ENCODE assay signal across 15 mouse cellular contexts in genomic region chr19:16870501-16871191, GRCm38 (mm10). TPM values are rescaled to one million over a fixed set of nuclear protein-coding genes. Genes with fewer than 3 reads are reported as not detected.
DNase-seq lines count a peak whose midpoint lies in the region; ATAC-seq and TF ChIP-seq lines count a peak whose summit lies in the region.
"Had no signal": no experiment of that assay in that cellular context is flagged by ENCODE, and none has a peak within 500 bp of the region (broad histone marks: within the 10 kb centered on the region; RNA-seq: fewer than 3 reads in every experiment).

No protein-coding gene starts in this region.

- no peak for TF ChIP-seq EP300 in lung, postnatal 0 days (IDR thresholded peaks at IDR 0.05)

- ATAC-seq in hindbrain, embryonic 11.5 days (ENCODE audit: low FRiP score) = no peak
- ATAC-seq in hindbrain, postnatal 0 days = no peak
- ATAC-seq in hindbrain, embryonic 14.5 days (ENCODE audit: low FRiP score) = no peak
- ATAC-seq in lung, postnatal 0 days = no peak

- H3K4me3 ChIP-seq in hindbrain, embryonic 11.5 days (ENCODE audit: low read depth, low read length) = no peak overlapping the region
- H3K4me3 ChIP-seq in hindbrain, postnatal 0 days (ENCODE audit: low read length) = no peak overlapping the region
- no peak overlapping the region; the same call in 1 of the 2 replicates for H3K4me3 ChIP-seq in hindbrain, embryonic 14.5 days (replicated peaks; ENCODE audit: low read length)
- H3K4me3 ChIP-seq in lung, postnatal 0 days (ENCODE audit: low read depth, low read length) = no peak overlapping the region
- H3K4me3 ChIP-seq: erythroblast, embryonic 14.5 days; neural tube, embryonic 12.5 days had no signal

- peaks cover 11% of the 10 kb centered on the region for H3K4me1 ChIP-seq in hindbrain, embryonic 11.5 days (replicated peaks; ENCODE audit: control insufficient read depth, insufficient read depth, low read length)
- H3K4me1 ChIP-seq in hindbrain, postnatal 0 days (ENCODE audit: insufficient read depth, low read length) = peaks cover 6% of the 10 kb centered on the region; the same call in 1 of the 2 replicates
- peaks cover 22% of the 10 kb centered on the region for H3K4me1 ChIP-seq in hindbrain, embryonic 14.5 days (replicated peaks; ENCODE audit: control insufficient read depth, insufficient read depth, low read length)
- H3K4me1 ChIP-seq in lung, postnatal 0 days (ENCODE audit: insufficient read depth, low read depth, low read length) = peaks cover 20% of the 10 kb centered on the region

- WGBS in hindbrain, embryonic 11.5 days = under 1% methylated on average over 28 of the region's 28 CpGs
- 2% methylated on average over 28 of the region's 28 CpGs for WGBS in hindbrain, postnatal 0 days
- WGBS in hindbrain, embryonic 14.5 days = 1% methylated on average over 28 of the region's 28 CpGs
- 3% methylated on average over 28 of the region's 28 CpGs for WGBS in lung, postnatal 0 days

- no peak overlapping the region for H3K27ac ChIP-seq in hindbrain, embryonic 11.5 days (ENCODE audit: low read depth, low read length)
- H3K27ac ChIP-seq in hindbrain, postnatal 0 days = no peak overlapping the region
- H3K27ac ChIP-seq in hindbrain, embryonic 14.5 days = no peak overlapping the region
- no peak overlapping the region for H3K27ac ChIP-seq in lung, postnatal 0 days (ENCODE audit: low read length)
- H3K27ac ChIP-seq: neural tube, embryonic 12.5 days had no signal

- no peak for TF ChIP-seq CTCF in hindbrain, postnatal 0 days (IDR thresholded peaks at IDR 0.05; ENCODE audit: low read depth)
- TF ChIP-seq CTCF in lung, postnatal 0 days (IDR thresholded peaks at IDR 0.05) = no peak

- DNase-seq in hindbrain, embryonic 11.5 days (ENCODE audit: low spot score) = peak; percentile 55
- DNase-seq in hindbrain, postnatal 0 days (ENCODE audit: low spot score) = no peak
- peak; percentile 6 for DNase-seq in right cerebral cortex, postnatal 25 days
- DNase-seq in right cerebral cortex, postnatal 4 days = no peak
- DNase-seq in hindbrain, embryonic 14.5 days (ENCODE audit: low spot score) = peak; percentile 46
- DNase-seq in lung, postnatal 0 days (ENCODE audit: low spot score) = no peak
- DNase-seq in layer of hippocampus, postnatal 36 days = no peak
- DNase-seq: cerebellum, adult 11-12 months; lung, postnatal 14 days; thymus, postnatal 14 days had no signal

- no peak overlapping the region for H3K4me2 ChIP-seq in hindbrain, embryonic 11.5 days (replicated peaks; ENCODE audit: low read depth, low read length)
- H3K4me2 ChIP-seq in hindbrain, postnatal 0 days (ENCODE audit: low read depth, low read length) = no peak overlapping the region
- H3K4me2 ChIP-seq in hindbrain, embryonic 14.5 days (replicated peaks) = 0 out of 2 replicates have a peak overlapping the region, but pooled peaks have one; percentile 1
- H3K4me2 ChIP-seq in lung, postnatal 0 days (replicated peaks; ENCODE audit: low read depth, low read length) = no peak overlapping the region
- H3K4me2 ChIP-seq: neural tube, embryonic 12.5 days had no signal

- no peaks in the 10 kb centered on the region for H3K9me3 ChIP-seq in hindbrain, embryonic 11.5 days (ENCODE audit: control insufficient read depth, low read length)
- no peaks in the 10 kb centered on the region for H3K9me3 ChIP-seq in hindbrain, postnatal 0 days (ENCODE audit: low read length)
- no peaks in the 10 kb centered on the region for H3K9me3 ChIP-seq in hindbrain, embryonic 14.5 days (ENCODE audit: control insufficient read depth, low read length)
- no peaks in the 10 kb centered on the region for H3K9me3 ChIP-seq in lung, postnatal 0 days (ENCODE audit: low read length)
- H3K9me3 ChIP-seq: neural tube, embryonic 12.5 days had no signal

- no peak overlapping the region for H3K9ac ChIP-seq in hindbrain, embryonic 11.5 days (ENCODE audit: low read depth, low read length)
- H3K9ac ChIP-seq in hindbrain, postnatal 0 days (replicated peaks; ENCODE audit: low read length) = no peak overlapping the region
- no peak overlapping the region for H3K9ac ChIP-seq in hindbrain, embryonic 14.5 days
- H3K9ac ChIP-seq in lung, postnatal 0 days (replicated peaks; ENCODE audit: low read depth) = no peak overlapping the region
- H3K9ac ChIP-seq: neural tube, embryonic 12.5 days had no signal

- H3K36me3 ChIP-seq in hindbrain, embryonic 11.5 days (ENCODE audit: control insufficient read depth, insufficient read depth, low read length) = no peaks in the 10 kb centered on the region
- H3K36me3 ChIP-seq in hindbrain, postnatal 0 days (ENCODE audit: insufficient read depth, low read length) = no peaks in the 10 kb centered on the region
- H3K36me3 ChIP-seq in hindbrain, embryonic 14.5 days (replicated peaks; ENCODE audit: control insufficient read depth, insufficient read depth) = no peaks in the 10 kb centered on the region
- no peaks in the 10 kb centered on the region for H3K36me3 ChIP-seq in lung, postnatal 0 days (ENCODE audit: insufficient read depth, low read length)
- H3K36me3 ChIP-seq: neural tube, embryonic 12.5 days had no signal

- H3K27me3 ChIP-seq in hindbrain, embryonic 11.5 days (ENCODE audit: control insufficient read depth, insufficient read depth, low read length) = peaks cover 76% of the 10 kb centered on the region
- H3K27me3 ChIP-seq in hindbrain, postnatal 0 days (ENCODE audit: insufficient read depth, low read length) = peaks cover 74% of the 10 kb centered on the region
- peaks cover 86% of the 10 kb centered on the region for H3K27me3 ChIP-seq in hindbrain, embryonic 14.5 days (ENCODE audit: control insufficient read depth, insufficient read depth, low read length)
- peaks cover 62% of the 10 kb centered on the region for H3K27me3 ChIP-seq in lung, postnatal 0 days (replicated peaks; ENCODE audit: insufficient read depth, low read length)

RNA-seq across cellular contexts. Expression of gene Foxb2, which starts 3.0 kb away (rescaled TPM):
- polyA plus RNA-seq in hindbrain, embryonic 11.5 days (2014; fragmentation: Nextera tagmentation; extraction: Ambion mirVana) = 0.11 and 0.39 TPM in 2 replicates
- 0.79 and 0.99 TPM in 2 replicates for total RNA-seq in hindbrain, postnatal 0 days (2014; rRNA removed)
- polyA plus RNA-seq in hindbrain, postnatal 0 days (2015; fragmentation: Nextera tagmentation; extraction: Ambion mirVana) = 0.66 and 0.81 TPM in 2 replicates
- polyA plus RNA-seq in hindbrain, embryonic 14.5 days (2014; fragmentation: Nextera tagmentation; extraction: Ambion mirVana) = 0.60 and 0.82 TPM in 2 replicates
- polyA plus RNA-seq in lung, postnatal 0 days (2015; fragmentation: Nextera tagmentation; extraction: Ambion mirVana) = not detected in 2 replicates
- not detected for total RNA-seq in layer of hippocampus, postnatal 36 days (2021)
- total RNA-seq: adrenal gland, adult 18-20 months; granulocyte monocyte progenitor cell, adult 5-6 weeks; left cerebral cortex, postnatal 36 days had no signal
- polyA plus RNA-seq: erythroblast, embryonic 14.5 days had no signal

Comparison
In these comparisons a context has a peak if more than half of its experiments do, and no peak if none do; other contexts are left out.
1. DNase-seq: peak in hindbrain, embryonic 11.5 days (single experiment), right cerebral cortex, postnatal 25 days (single experiment) and hindbrain, embryonic 14.5 days (single experiment); none in hindbrain, postnatal 0 days (single experiment), right cerebral cortex, postnatal 4 days (single experiment), lung, postnatal 0 days (single experiment) and layer of hippocampus, postnatal 36 days (0 of 2).